In genomic region chr1:171063569-171064490, GRCm38 (mm10) we compare ENCODE assay signal across 8 mouse cellular contexts. TPM values are rescaled to one million over a fixed set of nuclear protein-coding genes. Genes with fewer than 3 reads are reported as not detected.
DNase-seq lines count a peak whose midpoint lies in the region; ATAC-seq lines count a peak whose summit lies in the region.
"Not testable (repeated sequence)": the region's sequence is repeated elsewhere in the genome, so short reads cannot be mapped to it uniquely, and the experiment has no call there.

No protein-coding gene starts in this region.

- peak; percentile 77 for ATAC-seq in embryonic facial prominence, embryonic 15.5 days (ENCODE audit: insufficient number of reproducible peaks, low FRiP score, low TSS enrichment, low read depth)
- ATAC-seq in intestine, embryonic 15.5 days = peak; percentile 85
- ATAC-seq in megakaryocyte, adult 5-6 weeks (ENCODE audit: poor library complexity, severe bottlenecking) = peak; percentile 45

- H3K27me3 ChIP-seq in embryonic facial prominence, embryonic 15.5 days = peaks cover 28% of the 10 kb centered on the region
- peaks cover 18% of the 10 kb centered on the region for H3K27me3 ChIP-seq in intestine, embryonic 15.5 days (replicated peaks)

- H3K27ac ChIP-seq in embryonic facial prominence, embryonic 15.5 days (replicated peaks); intestine, embryonic 15.5 days: not testable (repeated sequence)

- peak; percentile 34 to 85 for DNase-seq in adrenal gland, adult (ENCODE audit: inconsistent age in 2 of 2, low spot score in 1 of 2)
- peak; percentile 97 for DNase-seq in heart, adult 11 months
- DNase-seq in left cerebral cortex, postnatal 25 days (ENCODE audit: low spot score in 2 of 2) = peak; percentile 55 to 63
- DNase-seq in retina, postnatal 1 day = peak; percentile 47
- peak; percentile 33 for DNase-seq in thymus, postnatal 25 days

- WGBS in embryonic facial prominence, embryonic 15.5 days = 9% methylated on average over 40 of the region's 61 CpGs
- 9% methylated on average over 40 of the region's 61 CpGs for WGBS in intestine, embryonic 15.5 days

- H3K36me3 ChIP-seq in embryonic facial prominence, embryonic 15.5 days; intestine, embryonic 15.5 days: not testable (repeated sequence)

- H3K9ac ChIP-seq in embryonic facial prominence, embryonic 15.5 days = not testable (repeated sequence)
- H3K9ac ChIP-seq in intestine, embryonic 15.5 days = 0 out of 2 replicates have a peak overlapping the region, but pooled peaks have one; percentile 0

- intact Hi-C loops in left cerebral cortex, postnatal 25 days (cut with DNase I) = not testable (repeated sequence)

- H3K4me2 ChIP-seq in embryonic facial prominence, embryonic 15.5 days (replicated peaks) = peak overlapping the region; percentile 44
- H3K4me2 ChIP-seq in intestine, embryonic 15.5 days (replicated peaks) = peak overlapping the region; percentile 54

- H3K4me1 ChIP-seq in embryonic facial prominence, embryonic 15.5 days = peaks cover 13% of the 10 kb centered on the region
- not testable (repeated sequence) for H3K4me1 ChIP-seq in intestine, embryonic 15.5 days (replicated peaks)

- H3K9me3 ChIP-seq in embryonic facial prominence, embryonic 15.5 days (replicated peaks); intestine, embryonic 15.5 days: not testable (repeated sequence)

- H3K4me3 ChIP-seq in embryonic facial prominence, embryonic 15.5 days (replicated peaks) = peak overlapping the region; percentile 33
- H3K4me3 ChIP-seq in intestine, embryonic 15.5 days (replicated peaks) = peak overlapping the region; percentile 35

RNA-seq across cellular contexts. Expression of gene Fcgr3, which starts 0.9 kb away (rescaled TPM):
- 25.6 and 26.1 TPM in 2 replicates for polyA plus RNA-seq in embryonic facial prominence, embryonic 15.5 days (2015; fragmentation: Nextera tagmentation; extraction: Ambion mirVana)
- polyA plus RNA-seq in intestine, embryonic 15.5 days (2015; fragmentation: Nextera tagmentation; extraction: Ambion mirVana) = 14.0 and 14.7 TPM in 2 replicates
- 10 to 100 TPM; 13.8 TPM for total RNA-seq in left cerebral cortex, postnatal 25 days (2021)
- total RNA-seq in megakaryocyte, adult 5-6 weeks (2015) = 499 and 513 TPM in 2 replicates
- total RNA-seq in megakaryocyte, adult 5-6 weeks (2017) = 540 and 572 TPM in 2 replicates

RNA-seq across cellular contexts. Expression of gene Fcgr4, which starts 45.1 kb away (rescaled TPM):
- polyA plus RNA-seq in embryonic facial prominence, embryonic 15.5 days (2015; fragmentation: Nextera tagmentation; extraction: Ambion mirVana) = 0.53 and 1.8 TPM in 2 replicates
- polyA plus RNA-seq in intestine, embryonic 15.5 days (2015; fragmentation: Nextera tagmentation; extraction: Ambion mirVana) = 1.7 and 1.8 TPM in 2 replicates
- total RNA-seq in left cerebral cortex, postnatal 25 days (2021) = not detected
- total RNA-seq in megakaryocyte, adult 5-6 weeks (2015) = 34.6 and 34.8 TPM in 2 replicates
- total RNA-seq in megakaryocyte, adult 5-6 weeks (2017) = 30.0 and 47.4 TPM in 2 replicates

RNA-seq across cellular contexts. Expression of gene Cfap126, which starts 49.9 kb away (rescaled TPM):
- 14.2 and 28.6 TPM in 2 replicates for polyA plus RNA-seq in embryonic facial prominence, embryonic 15.5 days (2015; fragmentation: Nextera tagmentation; extraction: Ambion mirVana)
- 1.7 and 1.8 TPM in 2 replicates for polyA plus RNA-seq in intestine, embryonic 15.5 days (2015; fragmentation: Nextera tagmentation; extraction: Ambion mirVana)
- under 1 TPM; 0.34 to 0.43 TPM for total RNA-seq in left cerebral cortex, postnatal 25 days (2021)
- 0.91 and 1.0 TPM in 2 replicates for total RNA-seq in megakaryocyte, adult 5-6 weeks (2015)
- total RNA-seq in megakaryocyte, adult 5-6 weeks (2017) = 0.59 TPM in 1 of 2 replicates, not detected in the other

Comparison
In these comparisons a context has a peak if more than half of its experiments do, and no peak if none do; other contexts are left out.
1. DNase-seq: peak in every context shown above with its lines; median percentile 97 in heart, adult 11 months; 60 in adrenal gland, adult; 59 in left cerebral cortex, postnatal 25 days; 47 in retina, postnatal 1 day; 33 in thymus, postnatal 25 days.
2. RNA of gene Fcgr3, which starts 0.9 kb away (total RNA-seq): 499 to 572 TPM in megakaryocyte, adult 5-6 weeks; 13.8 TPM in left cerebral cortex, postnatal 25 days; every median in the first group is over 10 times any median in the second.
3. RNA of gene Fcgr4, which starts 45.1 kb away (total RNA-seq): 30.0 to 47.4 TPM in megakaryocyte, adult 5-6 weeks; not detected in left cerebral cortex, postnatal 25 days; every median in the first group is over 10 times any median in the second.
4. Peak in every context shown above with its lines, with median percentiles within 50 percentile points of each other: ATAC-seq.